Mouse (Mus musculus) C2C12 (cell line): ENCODE measurements around the gene Wwtr1. TPM values are rescaled to one million over a fixed set of nuclear protein-coding genes. Genes with fewer than 3 reads are reported as not detected.
A peak's percentile ranks its signal among the peaks of the same experiment; 100 is the strongest.

Source experiments
- H3K27me3 ChIP-seq: one replicate; pipeline ENCODE4 v1.6.1; 2011; ENCODE audit not compliant: control insufficient read depth, insufficient read depth, insufficient read length
- H3K36me3 ChIP-seq: one replicate; pipeline ENCODE4 v1.6.1; 2011; ENCODE audit not compliant: control insufficient read depth, insufficient read depth
- H3K4me3 ChIP-seq: one replicate; pipeline ENCODE4 v1.5.1; 2011; ENCODE audit warnings: mild to moderate bottlenecking, control low read depth; ENCODE audit not compliant: poor library complexity, insufficient read depth, severe bottlenecking
- H3K79me2 ChIP-seq: one replicate; pipeline ENCODE4 v1.6.1; 2011; ENCODE audit not compliant: control insufficient read depth, insufficient read depth
- H3K79me3 ChIP-seq: one replicate; pipeline ENCODE4 v1.6.1; 2011; ENCODE audit warnings: low read depth, control low read depth
- H3ac ChIP-seq: one replicate; pipeline ENCODE3; 2011; ENCODE audit warnings: low read depth; ENCODE audit not compliant: control insufficient read depth, insufficient read length
- CEBPB ChIP-seq: IDR thresholded peaks from one replicate; pipeline ENCODE4 v1.6.1; 2011; ENCODE audit warnings: low read depth, mild to moderate bottlenecking, control low read depth, moderate library complexity
- CTCF ChIP-seq: IDR thresholded peaks from one replicate; pipeline ENCODE4 v1.5.1; 2011; ENCODE audit not compliant: control insufficient read depth, insufficient read depth, insufficient read length
- FOSL1 ChIP-seq: IDR thresholded peaks from one replicate; pipeline ENCODE4 v1.8.0; 2011; ENCODE audit warnings: mild to moderate bottlenecking, low read length; ENCODE audit not compliant: poor library complexity, insufficient read depth, severe bottlenecking
- MAX ChIP-seq: IDR thresholded peaks from one replicate; pipeline ENCODE4 v1.6.1; 2011; ENCODE audit warnings: mild to moderate bottlenecking, control low read depth
- MYOD1 ChIP-seq: IDR thresholded peaks from one replicate; pipeline ENCODE4 v1.6.1; 2011; ENCODE audit warnings: low read depth; ENCODE audit not compliant: control insufficient read depth, insufficient read length
- MYOG ChIP-seq: IDR thresholded peaks from one replicate; pipeline ENCODE4 v1.6.1; 2011; ENCODE audit not compliant: control insufficient read depth, insufficient read length; ENCODE audit errors: extremely low read depth
- USF1 ChIP-seq: IDR thresholded peaks from one replicate; pipeline ENCODE4 v1.6.1; 2011; ENCODE audit warnings: low read depth, mild to moderate bottlenecking, control low read depth, moderate library complexity
- polyA plus RNA-seq: library from polyadenylated mRNA; unstranded; fragments of >200 nt; fragmentation: generic; extraction: Trizol; gene quantifications from one replicate; pipeline ENCODE4 v1.2.1, GENCODE M21; 2012; ENCODE audit warnings: missing spikeins

Wwtr1 gene
- polyA plus RNA-seq, 1 experiment: 26.7 TPM

- Histone ChIP-seq H3K4me3 (no peak overlapping the region), H3K27me3 (no peaks in the 10 kb centered on the region), H3K79me3 (peaks cover 10% of the 10 kb centered on the region), H3K79me2 (peaks cover 47% of the 10 kb centered on the region), H3K36me3 (peaks cover 21% of the 10 kb centered on the region), H3ac (no peak overlapping the region)
- TF ChIP-seq CEBPB (no peak), MYOG (no peak), MAX (no peak), USF1 (no peak), FOSL1 (no peak), CTCF (peak; percentile 39), MYOD1 (no peak)
Measured at GRCm38 (mm10) chr3:57470326-57470725, 105.4 kb downstream of the Wwtr1 start.

- Histone ChIP-seq H3K27me3 (no peaks in the 10 kb centered on the region), H3ac (no peak overlapping the region), H3K79me2 (peaks cover 44% of the 10 kb centered on the region), H3K4me3 (no peak overlapping the region), H3K79me3 (peaks cover 9% of the 10 kb centered on the region), H3K36me3 (peaks cover 18% of the 10 kb centered on the region)
- TF ChIP-seq MAX (no peak), MYOD1 (no peak), MYOG (no peak), CEBPB (no peak), FOSL1 (no peak), USF1 (no peak), CTCF (no peak)
Measured at GRCm38 (mm10) chr3:57469325-57469724, 106.4 kb downstream of the Wwtr1 start.

DNA sequence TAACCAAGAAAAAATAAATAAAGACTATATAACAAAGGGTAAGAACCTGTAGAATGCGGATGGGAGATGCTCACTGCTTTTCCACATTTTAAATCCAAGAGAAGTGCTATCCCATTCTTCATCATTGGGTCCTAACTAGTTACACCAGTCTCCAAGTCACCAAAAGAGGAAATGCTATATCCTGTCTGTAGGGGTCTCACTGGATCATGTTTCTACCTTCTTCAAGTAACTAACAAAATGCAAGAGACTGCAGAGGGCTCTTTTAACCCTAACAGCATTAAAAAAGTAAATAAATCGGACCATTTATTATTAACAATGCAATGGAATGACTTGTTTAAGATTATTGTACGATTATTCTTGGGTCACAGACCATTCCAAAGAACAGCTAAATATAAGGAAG lies 109.4 kb downstream of the Wwtr1 start:
- H3K27me3 ChIP-seq: no peaks in the 10 kb centered on the region
- H3K4me3 ChIP-seq: no peak overlapping the region
- peaks cover 40% of the 10 kb centered on the region for H3K36me3 ChIP-seq
- H3K79me2 ChIP-seq: peaks cover 23% of the 10 kb centered on the region
- no peak overlapping the region for H3ac ChIP-seq
- TF ChIP-seq CEBPB: no peak
- TF ChIP-seq CTCF: no peak
- no peak for TF ChIP-seq MYOD1
- TF ChIP-seq FOSL1: no peak
- TF ChIP-seq MYOG: no peak
- TF ChIP-seq USF1: no peak
- no peak for TF ChIP-seq MAX
- peaks cover 3% of the 10 kb centered on the region for H3K79me3 ChIP-seq

DNA sequence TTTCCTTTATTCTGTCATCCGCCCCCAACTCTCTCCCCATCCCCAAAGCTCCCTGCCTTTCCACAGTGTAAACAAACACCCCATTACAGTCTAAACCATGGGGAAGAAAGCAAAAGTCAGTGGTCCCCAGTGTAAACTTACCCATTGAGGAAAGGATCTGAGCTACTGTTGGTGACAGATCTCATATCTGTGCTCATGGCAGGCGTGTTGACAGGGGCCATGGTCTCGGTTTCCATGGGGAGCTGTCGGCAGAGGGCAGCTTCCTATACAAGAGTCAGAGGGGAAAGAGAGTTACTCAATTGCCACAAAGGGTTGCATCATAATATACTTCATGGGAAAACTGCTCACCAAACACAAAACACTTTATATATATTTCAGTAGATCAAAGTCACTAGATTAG lies 112.4 kb downstream of the Wwtr1 start:
- Histone ChIP-seq H3ac (no peak overlapping the region), H3K79me2 (peaks cover 11% of the 10 kb centered on the region), H3K4me3 (no peak overlapping the region), H3K79me3 (no peaks in the 10 kb centered on the region), H3K27me3 (no peaks in the 10 kb centered on the region), H3K36me3 (peaks cover 56% of the 10 kb centered on the region)
- TF ChIP-seq MAX (no peak), MYOG (no peak), USF1 (no peak), CTCF (no peak), MYOD1 (no peak), FOSL1 (no peak), CEBPB (no peak)

- Histone ChIP-seq H3K79me2 (no peaks in the 10 kb centered on the region), H3K79me3 (no peaks in the 10 kb centered on the region), H3ac (no peak overlapping the region), H3K4me3 (no peak overlapping the region), H3K36me3 (peaks cover 69% of the 10 kb centered on the region), H3K27me3 (no peaks in the 10 kb centered on the region)
- no peak for TF ChIP-seq FOSL1
Measured at GRCm38 (mm10) chr3:57458652-57459051, 117.1 kb downstream of the Wwtr1 start.

DNA sequence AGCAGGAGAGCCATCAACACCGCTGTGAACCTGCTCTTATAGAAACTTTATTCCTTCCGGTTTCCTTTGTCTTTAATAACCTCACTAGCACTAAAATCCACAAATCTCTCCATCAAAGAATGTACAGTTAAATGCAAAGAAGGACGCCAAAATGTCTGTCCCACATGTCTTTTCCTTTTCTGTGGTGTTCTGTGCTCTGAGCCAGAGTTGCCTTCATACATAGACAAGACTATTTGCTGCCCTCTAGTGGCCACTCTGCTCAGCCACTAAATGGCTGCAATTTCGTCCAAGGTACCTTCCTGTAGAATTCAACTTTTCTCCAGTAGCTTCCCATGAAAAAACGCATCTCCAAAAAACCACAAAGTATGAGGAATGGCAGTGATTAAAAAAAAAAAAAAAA lies 127.3 kb downstream of the Wwtr1 start:
- no peak overlapping the region for H3K4me3 ChIP-seq
- H3ac ChIP-seq: no peak overlapping the region
- no peaks in the 10 kb centered on the region for H3K27me3 ChIP-seq
- H3K36me3 ChIP-seq: no peaks in the 10 kb centered on the region
- H3K79me3 ChIP-seq: no peaks in the 10 kb centered on the region
- H3K79me2 ChIP-seq: no peaks in the 10 kb centered on the region
- TF ChIP-seq CEBPB (no peak), CTCF (peak; percentile 60)
